Mouse (Mus musculus) adrenal gland, adult (tissue): ENCODE measurements around the gene Pbp2.

Experiments used
- DNase-seq, 2 experiments: peaks; one replicate each; pipeline ENCODE4 v3.0.0; 2022 to 2023; ENCODE audit warnings: low spot score in 1 of 2; ENCODE audit not compliant: inconsistent age in 2 of 2

Pbp2 gene

DNA sequence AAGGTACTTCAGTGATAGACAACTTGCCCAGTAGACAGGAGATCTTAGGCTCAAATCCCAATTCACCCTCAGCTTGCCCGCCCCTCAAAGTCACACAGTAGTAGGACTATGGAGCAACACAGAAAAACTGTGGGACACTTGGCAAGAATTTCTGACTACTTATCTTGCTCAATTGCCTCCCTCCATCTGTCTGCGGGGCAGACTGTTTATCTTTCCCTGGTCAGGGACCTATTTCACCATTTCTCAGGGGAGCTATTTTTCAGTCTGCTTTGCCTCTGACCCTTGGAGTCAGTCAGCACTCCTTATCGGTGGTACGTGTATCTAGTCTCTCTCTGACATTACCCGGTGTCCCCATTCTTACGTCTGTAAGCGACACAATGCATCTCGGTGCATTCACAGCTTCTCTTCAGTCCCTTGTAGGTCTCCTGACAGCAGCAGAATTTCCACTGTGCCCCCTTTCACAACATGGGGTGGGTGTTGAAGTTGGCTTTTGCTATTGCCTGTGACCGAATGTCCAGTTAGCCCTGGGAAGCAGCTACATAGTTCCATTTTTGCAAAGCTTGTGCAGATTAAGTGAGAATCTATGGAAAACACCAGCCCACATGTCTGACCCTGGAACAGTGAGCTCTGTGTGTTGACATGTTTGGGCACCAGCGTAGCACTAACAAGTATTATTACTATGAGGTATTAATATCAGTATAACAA is 7.6 kb downstream of the Pbp2 start:
- peak in 1 of 2 experiments; percentile 40 for DNase-seq

DNA sequence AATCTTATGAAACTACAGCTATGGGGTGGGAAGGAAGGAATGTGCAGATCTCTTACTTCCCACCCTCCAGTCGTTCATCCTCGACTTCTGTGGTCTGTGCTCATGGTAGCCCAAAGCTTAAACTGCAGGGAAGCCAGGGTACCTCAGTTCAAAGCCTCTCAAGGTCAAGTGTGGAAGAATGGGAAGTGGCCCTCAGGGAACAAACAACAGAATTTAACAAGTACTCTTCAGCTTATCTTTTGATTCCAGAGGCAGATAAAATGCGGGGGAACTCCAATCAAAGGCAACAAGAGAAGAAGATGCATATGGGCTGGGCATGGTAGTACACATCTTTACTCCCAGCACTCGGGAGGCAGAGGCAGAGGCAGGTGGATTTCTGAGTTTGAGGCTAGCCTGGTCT is 9.7 kb downstream of the Pbp2 start:
- no peak for DNase-seq

DNA sequence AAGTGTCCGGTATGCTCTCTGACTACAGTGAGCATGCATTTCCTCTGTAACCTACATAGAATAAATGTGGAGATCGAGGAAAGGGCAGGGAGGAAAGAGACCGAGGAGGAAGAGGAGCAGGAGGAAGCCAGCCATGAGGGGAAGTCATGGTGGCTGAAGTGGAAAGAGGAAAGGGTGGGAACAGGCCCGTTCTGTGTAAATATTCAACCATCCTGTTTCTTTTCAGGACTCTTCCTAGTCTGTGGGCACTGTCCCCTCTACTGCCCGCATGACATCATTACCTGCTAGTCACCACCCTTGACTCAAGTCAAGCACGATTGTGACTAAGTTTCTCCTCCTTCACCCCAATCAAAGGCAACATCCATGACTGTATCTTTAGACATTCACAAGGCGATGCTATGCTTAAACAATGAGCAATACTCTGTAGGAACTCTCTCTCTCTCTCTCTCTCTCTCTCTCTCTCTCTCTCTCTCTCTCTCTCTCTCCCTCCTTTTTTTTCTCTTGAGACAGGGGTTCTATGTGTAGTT is 11.1 kb downstream of the Pbp2 start:
- DNase-seq: no peak

DNA sequence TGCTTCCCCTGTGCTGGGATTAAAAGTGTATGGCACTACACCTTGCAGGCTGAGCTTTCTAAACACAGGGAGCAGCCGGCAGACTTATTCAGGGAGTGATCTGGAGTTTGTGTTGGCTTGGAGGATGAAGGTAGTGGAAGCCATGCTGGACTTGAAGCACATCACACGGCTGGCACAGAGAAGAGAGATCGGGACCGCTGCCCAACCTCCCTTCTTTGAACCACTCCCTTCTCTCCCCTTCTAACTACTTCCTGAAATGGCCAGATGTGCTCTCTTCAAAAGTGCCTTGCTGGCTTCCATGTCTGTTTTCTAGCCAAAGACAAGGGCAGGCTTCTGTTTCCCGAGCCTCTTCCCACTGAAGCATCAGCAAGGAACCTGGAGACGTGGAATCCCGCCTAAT is 12.6 kb downstream of the Pbp2 start:
- DNase-seq: no peak

DNA sequence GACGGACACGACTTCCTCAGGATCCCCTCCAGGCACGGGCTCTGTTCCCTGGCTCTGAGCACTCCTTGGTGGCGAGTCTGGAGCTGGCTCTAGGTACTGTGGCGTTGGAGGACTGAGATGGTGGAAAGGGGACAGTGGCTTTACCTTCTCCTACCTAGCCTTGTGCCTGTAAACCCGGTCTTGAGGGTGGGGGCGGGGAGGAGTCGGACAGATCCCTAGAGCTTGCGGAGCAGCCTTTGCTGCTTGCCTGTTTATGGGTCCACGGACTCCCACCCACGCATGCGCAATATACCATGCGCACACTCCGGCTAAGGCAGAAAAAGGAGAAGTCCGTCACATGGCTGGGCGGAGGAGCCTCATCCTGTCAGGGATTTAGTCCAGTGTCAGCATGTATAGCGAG is 13.9 kb downstream of the Pbp2 start:
- DNase-seq: peak; percentile 26 to 29

DNA sequence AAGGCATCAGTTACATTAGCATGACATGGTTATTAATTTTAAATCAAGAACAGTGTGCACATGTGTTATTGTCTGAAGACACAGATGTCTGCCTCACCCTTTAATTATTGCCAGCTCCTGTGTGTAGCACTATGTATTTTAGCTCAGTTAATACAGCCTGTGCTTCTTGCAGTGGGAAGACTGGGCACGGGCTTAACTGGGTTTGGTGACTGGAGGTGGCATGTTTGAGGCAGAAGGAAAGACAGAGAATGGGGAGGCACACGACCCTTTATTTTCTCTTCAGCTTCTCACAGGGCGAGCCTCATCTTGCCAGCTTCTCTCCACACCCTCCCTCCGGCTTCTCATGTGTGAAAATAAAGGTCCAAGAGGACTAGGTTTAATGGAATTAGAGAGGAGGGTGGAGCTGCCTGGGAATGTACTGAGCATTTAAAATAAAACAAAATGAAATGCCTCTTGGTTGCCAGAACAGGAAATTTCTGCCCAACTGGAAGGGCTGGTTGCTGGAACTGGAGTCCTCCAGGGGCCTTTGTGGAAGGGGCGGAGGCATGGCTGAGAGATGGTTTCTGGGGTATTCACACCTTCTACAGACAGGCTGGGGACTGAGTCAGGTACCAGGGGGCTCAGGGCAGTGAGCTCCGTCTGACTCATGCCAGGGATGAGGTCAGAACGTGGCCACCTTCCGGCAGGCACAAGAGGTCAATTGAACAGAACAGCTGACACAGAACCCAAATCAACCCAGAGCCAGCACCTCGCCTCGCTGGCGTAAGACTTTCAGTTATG is 14.9 kb downstream of the Pbp2 start:
- peak; percentile 14 to 37 for DNase-seq

DNA sequence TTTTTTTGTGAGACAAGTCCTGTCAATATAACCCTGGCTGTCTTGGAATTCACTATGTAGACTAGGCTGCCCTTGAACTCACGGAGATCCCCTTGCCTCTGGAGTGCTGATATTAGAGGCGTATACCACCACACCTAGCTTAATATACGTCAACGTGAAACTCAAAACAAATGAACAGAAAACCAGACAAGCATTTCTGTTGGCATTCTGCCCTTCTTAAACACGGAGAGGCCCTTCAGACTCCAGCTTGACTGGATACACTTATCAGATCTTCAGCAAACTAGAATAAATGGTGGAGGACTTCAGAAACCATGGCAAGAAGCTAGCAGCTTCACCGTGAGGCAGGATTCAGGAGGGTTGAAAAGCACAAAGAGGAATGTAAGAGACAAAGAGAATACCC is 16.1 kb downstream of the Pbp2 start:
- DNase-seq: no peak

DNA sequence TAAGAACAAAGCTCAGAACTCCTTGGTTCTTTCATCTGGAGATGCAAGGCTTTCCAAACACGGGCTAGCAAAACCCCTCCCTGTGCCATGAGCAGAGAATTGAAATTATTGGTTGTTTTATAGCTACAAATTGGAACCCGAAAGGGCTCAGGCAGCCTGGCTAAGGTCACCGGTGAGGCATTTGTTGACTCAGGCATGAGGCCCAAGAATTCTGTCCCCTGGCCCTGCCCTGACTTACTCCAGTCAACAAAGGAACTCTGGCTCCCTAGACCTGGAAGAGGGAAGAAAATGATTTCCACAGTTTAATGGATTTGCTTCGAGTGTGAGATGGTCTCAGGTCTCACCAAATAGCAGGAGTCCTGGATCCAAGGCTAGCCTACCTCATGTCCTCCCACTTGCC is 17.8 kb downstream of the Pbp2 start:
- no peak for DNase-seq

DNA sequence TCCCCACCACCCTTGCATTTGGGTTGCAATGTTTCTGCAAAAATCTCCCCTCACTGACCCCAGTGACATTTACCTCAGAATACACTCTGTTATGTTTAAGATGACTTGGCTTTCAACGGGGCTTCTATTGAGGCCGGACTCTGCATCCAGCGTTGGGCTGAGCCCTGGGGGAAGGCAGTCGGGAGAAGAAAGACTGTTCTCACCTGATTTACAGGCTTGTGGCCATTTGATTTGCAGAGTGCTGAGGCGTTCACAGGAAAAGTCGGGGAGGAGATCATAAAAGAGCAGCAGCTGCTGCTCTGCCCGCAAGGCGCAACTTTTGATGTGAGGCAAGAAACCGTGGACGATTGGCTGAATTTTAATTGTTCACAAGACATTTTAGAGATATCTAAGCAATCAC is 30.3 kb downstream of the Pbp2 start:
- no peak for DNase-seq

DNA sequence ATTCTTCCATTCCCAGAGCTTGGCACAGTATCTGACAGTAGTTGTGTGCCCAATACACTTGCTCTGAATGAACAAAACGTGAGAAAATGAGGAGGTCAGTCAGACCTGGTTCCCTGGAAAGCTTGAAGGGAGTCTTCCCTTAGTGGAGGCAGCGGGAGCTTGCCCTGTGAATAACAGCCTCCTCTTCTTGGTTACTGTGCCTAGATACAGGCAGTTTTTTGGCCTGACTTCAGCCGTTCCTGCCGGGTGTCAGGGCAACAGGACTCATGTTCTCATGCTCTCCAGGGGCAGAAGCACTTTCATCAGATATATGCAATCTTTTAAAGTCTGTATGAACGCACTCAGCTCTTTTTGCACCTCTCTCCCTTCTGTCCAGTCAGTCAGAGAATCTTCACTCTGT is 30.9 kb downstream of the Pbp2 start:
- DNase-seq: no peak

DNA sequence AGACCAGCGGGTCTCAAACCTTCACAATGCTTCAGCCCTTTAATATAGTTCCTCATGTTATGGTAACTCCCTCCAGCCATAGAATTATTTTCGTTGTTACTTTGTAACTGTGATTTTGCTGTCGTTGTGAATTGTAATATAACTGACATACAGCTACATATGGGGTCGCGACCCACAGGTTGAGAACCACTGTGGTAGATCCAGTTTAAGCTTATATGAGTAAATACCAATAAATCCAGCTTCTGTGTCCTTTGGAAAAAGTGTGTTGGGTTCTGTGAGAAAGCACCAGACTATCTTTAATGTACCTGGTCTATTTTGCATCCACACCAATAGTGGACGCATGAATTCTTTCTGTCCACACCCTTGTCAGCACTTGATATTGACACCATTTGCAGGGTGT is 31.9 kb downstream of the Pbp2 start:
- DNase-seq: no peak

DNA sequence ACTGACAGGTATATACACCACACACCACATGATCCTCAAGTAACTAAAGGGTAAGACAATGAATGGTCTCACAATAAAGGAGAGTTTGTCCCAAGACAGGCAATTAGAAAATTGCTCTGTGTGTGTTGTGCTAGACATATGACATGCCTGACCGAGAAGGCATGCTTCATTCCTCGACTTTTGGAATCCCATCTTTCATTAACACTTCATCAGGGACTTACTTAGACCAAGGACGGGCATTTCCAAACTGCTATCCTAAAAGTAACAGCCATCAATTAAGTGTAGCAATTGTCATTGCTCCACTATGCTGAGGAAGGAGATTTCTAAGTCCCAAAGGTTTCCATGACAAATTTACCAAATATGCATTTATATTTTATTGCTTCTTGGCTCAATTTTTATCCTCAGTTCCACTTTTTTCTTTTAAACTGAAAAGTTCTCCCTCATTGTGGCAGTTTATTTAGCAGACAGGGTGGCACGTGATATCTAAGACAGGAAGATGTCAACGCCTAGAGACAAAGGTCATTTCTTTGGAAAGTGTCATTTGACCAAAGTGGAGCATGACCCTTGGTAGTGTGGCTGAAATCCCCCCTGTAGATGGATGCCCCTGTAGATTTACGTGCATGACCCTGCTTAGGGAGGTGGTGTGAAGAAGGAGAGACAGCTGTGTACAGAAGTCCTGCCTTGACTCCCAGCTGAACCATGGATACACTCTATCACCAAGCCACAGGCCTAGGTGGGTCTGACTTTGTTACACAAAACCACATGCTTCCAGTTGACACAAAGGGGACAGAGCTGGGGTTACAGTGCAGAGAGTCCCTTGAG is 33.5 kb downstream of the Pbp2 start:
- DNase-seq: no peak

DNA sequence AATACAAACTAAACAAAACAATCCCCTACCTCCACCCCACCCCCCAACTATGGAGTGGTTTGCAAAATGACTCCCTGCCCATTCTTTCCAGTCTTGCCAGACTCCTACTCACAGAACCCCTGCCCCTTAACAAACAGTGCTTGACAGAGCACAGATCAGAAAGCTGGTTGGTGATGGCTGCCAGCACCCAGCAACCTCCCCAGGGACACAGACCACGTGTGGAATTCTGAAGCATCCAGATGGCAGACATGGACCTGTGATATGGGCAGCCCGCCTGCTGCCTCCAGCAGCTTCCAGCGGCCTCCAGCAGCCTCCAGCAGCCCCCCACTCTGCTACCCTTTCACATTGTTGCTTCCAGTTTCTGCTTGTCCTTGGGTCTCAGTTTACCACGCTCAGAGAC is 35.0 kb downstream of the Pbp2 start:
- no peak for DNase-seq

DNA sequence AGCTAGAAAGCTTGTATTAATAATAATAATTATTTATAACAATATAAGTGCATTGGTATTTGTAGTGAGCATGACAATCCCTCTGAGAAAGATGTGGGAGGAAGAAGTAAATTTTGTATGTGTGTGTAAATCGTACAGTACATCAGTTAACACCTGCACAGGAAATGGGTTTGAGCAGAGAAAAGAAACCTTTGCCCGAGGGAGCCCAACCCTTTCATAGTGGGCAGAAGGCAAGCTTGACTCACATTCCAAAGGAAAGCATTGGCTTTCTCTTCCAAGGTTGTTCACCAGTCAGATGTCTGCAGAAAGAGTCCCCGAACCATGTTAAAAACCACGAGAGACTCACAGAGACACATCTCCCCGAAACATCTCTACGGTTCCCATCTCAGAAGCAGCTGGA is 37.1 kb downstream of the Pbp2 start:
- no peak for DNase-seq

DNA sequence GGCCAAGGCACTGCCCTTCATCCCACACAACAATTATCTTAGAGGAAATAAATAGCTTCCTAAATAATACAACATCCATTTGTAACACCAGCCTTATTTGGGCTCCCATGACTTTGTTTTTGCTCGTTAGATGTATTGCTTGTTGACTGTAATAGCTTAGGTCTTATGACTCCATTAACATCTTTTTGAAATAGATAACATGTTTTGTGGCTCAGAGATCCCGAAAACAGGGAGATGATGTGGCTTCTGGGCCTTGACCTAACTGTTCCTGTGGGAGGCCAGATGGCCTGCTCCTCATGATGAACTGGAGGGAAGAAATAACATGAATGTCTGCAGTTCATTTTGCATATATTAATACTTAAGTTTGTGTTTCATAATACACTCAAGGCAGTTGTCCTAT is 38.4 kb downstream of the Pbp2 start:
- no peak for DNase-seq

DNA sequence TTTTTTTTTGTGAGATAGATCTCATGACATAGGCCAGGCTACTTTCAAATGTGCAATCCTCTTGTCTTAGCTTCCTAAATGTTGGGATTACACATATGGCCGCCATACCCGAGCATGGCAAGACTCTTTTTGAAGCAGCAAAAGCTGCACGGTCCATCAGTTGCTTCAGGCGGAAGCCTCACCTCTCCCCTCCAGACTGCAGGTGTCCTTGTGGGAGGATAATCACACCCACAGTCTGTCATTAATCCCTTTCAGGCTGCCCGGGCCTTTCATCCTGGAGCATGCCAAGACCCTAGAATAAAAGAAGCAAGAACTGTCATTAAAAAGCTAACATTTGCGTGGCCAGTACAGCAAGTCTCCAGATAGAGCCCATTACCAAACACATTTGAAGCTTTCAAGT is 40.6 kb downstream of the Pbp2 start:
- no peak for DNase-seq

DNA sequence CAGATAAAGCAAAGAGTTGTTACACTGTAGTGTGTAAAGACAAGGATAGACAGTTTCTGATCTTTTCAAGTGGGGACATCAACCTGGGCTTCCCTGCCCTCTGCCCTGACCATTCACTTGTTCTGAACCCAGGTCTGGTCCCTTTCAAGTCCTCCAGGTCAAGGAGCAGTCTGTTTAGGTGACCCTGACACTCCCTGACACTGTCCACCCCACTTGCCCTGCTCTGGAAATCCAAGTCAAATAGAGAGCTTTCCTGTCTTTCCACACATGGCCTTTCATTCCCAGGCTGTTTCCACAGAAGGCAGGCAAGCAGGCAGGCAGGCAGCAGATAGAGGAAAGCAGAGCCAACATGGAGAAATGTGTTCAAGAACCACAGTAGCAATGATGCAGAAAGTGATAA is 41.8 kb downstream of the Pbp2 start:
- no peak for DNase-seq

DNA sequence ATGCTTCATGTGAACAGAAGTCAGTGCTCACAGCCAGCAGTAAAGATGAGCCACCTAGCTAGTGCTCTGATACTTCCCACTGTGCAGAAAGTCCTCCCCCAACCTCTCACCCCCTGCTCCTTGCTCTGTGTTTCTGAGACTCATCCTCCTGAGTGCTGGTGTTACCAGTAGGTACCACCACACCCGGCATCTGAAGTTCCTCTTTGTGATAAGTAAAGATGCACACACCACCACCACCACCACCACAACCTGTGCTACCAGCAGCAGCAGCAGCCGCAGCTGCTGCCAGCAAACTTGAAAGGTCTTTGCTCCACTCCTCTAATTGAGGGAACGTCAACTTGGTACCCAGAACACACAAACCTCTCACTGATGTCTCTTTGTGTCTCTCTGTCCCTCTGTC is 43.0 kb downstream of the Pbp2 start:
- DNase-seq: no peak

DNA sequence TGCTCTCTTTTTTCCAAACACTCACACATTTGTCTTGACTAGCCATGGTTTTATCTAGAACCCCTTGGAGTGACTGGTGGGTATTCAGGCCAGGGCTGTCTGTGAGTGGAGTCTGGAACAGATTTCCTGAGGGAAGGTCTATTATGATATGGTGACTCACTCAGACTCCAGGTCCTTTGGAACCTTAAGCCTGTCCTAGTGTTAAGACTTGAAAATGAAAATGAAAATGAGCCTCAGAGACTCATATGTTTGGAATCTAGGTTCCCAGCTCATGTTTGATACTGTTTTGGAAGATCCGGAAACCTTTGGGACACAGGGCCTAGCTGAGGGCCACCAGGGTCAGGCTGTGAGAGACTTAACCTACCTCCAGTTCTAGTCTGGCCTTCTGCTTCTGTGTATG is 44.1 kb downstream of the Pbp2 start:
- DNase-seq: no peak

DNA sequence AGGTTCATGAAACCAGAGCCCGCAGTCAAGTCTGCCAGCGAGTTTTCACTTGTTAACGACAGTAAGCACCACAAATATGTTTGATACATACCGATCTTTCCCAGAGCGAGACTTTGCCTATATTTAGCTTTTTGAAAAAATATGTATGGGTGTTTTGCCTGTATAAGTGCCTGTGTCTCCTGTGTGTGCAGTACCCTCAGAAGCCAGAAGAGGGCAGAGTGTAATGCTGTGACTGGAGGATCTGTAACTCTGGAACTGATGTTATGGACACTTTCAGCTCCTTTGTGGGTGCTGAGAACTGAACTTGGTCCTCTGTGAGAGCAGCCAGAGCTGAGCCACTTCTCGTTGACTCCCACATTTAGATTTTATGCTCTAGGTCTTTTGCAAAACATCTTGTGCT is 46.1 kb downstream of the Pbp2 start:
- DNase-seq: no peak

DNA sequence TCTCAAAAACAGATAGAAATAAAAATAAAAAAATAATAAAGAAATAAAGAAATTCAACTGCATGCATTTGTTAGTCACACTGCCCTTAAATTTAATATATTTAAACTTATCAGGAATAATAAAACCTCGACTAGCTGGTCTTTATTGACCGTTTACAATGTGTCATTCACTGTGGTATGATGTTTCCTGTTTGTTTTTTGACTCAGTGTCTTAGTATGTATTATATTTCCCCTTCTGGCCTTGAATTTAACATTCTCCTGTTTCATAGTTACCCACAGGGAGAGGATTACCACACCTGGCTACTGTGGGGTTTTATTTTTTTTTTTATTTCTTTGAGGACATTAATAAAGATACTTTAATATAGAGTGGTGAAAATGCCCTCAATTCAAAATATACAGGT is 47.6 kb downstream of the Pbp2 start:
- no peak for DNase-seq

DNA sequence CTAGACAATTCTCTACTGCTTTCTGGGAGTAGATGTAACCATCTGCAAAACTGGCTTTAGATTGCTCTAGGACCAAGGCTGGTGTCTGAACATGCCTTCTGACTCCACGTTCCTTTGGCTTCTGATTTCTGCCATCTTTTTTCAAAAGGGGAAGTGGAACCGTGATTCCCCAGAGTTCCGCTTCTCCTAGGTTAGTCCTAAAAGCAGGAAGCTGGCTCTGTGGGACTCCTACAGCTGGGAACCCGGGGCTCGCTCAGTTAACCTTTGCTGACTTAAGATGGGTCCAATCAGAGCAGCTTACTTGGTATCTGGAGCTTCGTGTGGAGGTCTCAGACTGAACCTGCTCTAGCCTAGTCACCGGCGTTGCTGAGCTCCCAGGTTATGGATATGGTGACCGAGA is 49.1 kb downstream of the Pbp2 start:
- no peak for DNase-seq
